Mouse (Mus musculus) kidney, postnatal 10 days (tissue): ENCODE measurements at regions not wholly inside any gene's neighbourhood (a gene's known extent, or its start where the extent isn't known, plus 50 kb on each side); places are given as distances from the start of the nearest gene placed in this dataset.

Source experiments
- DNase-seq: peaks from one replicate; pipeline ENCODE4 v3.0.0; 2021; ENCODE audit warnings: mixed read lengths

GRCm38 (mm10) chr8:80253541-80253940 is 195.7 kb upstream of the Hhip start:
- no peak for DNase-seq

- no peak for DNase-seq
Observed at GRCm38 (mm10) chr8:80251595-80251994, 193.8 kb upstream of the Hhip start.

DNA sequence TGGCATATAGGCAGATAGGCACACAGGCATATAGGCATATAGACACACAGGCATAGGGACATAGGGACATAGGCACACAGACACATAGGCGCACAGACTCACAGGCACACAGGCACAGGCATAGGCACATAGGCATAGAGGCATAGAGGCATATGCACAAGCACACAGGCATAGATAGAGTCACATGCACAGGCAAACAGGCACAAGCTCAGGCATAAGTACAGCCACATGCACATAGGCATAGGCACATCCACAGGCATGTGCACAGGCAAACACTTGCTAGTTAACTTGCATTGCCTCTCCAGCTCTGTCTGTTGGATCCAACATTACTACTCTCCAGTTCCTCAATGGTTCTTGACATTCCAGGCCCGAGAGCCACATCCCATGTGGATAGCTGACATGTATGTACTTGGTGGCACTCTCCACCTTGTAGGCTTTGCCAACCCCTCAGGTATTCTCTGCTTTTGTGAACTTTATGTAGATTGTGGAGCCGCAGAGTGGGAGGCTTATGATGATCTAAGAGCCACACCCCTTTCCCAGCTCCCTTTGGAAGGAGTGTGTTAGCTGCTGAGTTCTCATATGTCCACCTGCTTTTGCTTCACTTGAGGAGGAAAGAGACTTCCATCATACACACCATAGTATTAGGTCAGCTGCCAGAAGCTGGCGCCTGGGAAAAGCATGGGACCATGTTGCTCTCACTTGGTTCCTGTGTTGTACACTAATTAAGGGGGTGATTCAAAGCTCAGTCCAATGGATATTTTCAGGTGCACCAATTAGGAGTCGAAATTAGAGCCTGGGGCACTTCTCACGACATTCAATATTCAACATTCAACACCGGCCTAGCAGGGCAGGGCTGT is 192.7 kb upstream of the Hhip start:
- no peak for DNase-seq

- DNase-seq: no peak
Observed at GRCm38 (mm10) chr8:80249762-80250161, 192.0 kb upstream of the Hhip start.

- no peak for DNase-seq
Observed at GRCm38 (mm10) chr8:80239879-80240278, 182.1 kb upstream of the Hhip start.

DNA sequence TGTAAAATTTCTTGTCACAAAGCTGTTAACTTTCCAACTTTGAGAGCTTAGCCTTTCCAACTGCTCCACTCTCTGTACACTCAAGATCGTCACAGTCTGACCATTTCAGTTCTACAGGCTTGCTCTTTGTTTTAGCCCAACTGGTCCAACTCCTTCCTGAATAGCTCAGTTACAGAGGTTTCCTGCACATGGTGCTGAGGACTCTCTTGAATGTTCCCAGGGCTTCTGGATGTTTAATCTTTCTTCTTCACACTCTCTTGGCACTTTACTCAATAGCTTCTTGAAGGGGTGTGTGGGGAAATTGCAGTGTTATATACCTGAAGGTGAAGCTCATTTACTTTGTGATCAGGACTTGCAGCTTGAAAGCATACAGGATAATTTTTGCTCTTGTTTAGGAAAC is 152.6 kb upstream of the Hhip start:
- DNase-seq: no peak

DNA sequence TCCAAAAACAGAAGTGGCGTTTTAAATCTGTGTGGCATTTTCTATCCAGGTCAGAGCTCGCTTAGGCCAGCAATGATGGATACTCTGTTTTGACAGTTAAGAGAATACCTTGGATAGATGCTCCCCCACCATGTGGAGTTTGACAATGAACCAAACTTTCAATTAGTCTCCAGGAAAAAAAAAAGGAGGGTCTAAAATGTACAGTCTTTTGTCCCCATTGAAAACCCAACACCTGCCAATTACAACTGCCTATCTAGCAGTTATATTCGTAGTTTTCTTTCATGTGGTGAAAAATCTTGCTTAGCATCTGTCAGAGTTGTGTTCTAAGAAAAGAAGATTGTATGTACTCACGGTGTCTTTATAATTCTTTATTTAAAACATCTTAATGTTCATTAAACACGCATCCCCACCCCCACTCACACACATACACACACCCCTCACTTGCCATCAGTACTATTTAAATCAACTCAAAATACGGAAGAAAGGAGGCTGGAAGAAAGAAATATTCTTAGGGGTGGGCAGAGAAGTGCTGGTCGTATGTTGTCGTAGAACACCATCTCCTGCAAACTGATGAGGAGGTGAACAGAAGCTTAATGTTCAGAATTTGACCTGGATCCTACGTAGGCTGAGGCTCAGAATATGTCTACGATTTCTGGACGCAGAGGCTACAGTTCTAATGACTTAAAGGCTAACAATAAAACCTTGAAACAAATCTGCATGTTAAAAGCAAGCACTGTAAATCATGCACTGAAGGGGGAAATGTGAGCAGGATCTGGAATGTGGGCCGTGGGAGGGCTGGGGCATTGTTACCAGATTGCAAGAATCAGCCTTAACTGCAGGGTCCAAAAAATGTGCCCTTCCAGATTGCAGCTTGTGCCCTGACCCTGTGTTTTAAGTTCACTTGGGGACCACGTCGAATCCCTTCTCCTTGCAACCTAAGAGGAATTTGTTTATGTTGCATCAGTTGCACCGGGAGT is 147.2 kb upstream of the Hhip start:
- peak; percentile 8 for DNase-seq

DNA sequence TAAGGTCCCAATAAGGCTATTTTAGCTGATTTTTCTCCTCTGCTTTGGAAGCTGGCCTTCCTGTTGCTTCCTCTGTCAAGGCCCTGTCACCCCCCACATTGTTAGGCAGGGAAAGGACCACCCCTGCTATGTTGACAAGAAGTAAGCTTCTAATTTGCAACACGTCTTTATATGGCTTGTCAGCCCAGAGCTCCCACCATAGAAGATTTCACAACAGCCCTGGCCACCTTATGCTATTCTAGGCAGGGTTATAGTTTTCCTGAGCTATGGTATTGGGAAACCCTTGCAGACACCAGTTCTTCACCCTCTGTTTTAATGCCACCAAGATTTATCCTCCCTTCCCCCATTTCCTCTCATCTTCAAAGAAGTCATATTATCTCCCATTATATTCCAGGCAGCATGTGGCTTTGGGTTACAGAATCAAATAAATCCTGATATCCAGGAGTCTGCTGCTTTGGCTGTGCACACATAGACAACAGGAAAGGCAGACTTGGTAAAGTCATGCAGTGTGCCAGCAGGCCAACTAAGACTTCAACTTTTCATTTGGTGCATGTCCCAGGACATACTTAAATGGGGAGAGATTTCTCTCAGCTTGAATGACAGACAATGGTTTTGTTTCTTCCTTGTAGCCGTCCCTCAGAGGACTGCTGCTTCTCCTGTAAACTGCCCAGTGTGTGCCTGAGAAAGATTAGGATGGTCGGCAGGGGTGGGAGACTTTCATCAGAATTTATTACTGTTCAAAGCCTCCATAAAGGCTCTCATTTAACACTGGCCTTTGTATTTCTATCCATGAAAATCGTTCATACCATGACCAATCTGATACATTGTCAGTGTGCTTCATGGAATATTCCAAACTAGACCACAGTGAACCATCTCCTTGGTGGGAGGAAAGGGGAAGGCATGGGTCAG is 146.2 kb upstream of the Hhip start:
- no peak for DNase-seq

DNA sequence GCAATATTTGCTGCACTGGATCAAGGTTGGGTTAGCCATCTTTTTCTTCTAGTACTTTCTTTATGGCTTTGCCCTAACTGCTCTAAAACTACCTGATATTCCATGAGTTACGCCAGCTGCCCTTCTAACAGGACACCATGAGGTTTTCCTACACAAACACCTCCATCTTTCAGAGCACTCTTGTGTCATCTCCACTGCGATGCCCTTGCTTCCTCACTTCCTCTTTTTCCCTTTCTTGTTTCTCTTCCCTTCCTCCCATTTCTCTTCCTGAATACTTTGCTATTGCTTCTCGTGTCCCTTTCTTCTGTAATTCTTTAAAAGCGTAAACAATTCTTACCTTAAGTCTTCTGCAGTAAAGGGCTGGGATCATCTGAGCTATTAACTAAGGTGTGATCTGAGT is 139.9 kb upstream of the Hhip start:
- no peak for DNase-seq

GRCm38 (mm10) chr8:80190510-80190908 is 132.7 kb upstream of the Hhip start:
- no peak for DNase-seq

DNA sequence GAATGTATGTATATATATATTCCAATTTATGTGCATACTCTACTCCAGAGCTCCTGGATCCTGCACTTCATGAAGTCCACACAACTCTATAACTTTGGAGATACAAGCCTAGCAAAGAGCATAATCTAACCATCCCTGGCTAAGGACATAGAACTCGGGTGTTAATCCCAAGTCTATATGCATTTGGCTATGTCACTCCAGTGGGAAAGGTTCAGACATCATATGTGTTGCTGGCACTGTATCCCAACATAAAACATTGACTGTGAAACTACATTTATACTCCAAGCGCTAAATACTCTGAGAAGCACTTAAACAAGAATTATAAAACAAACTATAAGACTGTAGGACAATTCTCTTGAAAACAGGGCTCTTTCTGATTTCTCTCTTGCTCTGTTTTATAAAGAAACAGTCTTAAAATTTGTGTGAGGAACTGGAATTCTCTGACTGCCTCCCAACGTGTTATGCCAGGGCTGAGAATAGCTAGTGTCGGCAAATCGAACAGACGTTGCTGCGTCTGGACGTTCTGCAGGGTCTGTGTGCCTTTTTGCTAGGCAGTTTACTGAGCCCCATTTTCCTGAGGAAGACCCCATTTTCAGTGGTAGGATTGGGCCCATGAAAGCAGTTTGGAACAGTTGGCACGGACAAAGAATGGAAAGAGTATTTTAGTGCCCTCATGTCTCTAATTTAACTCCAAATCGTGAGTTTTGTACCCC is 132.1 kb upstream of the Hhip start:
- no peak for DNase-seq

DNA sequence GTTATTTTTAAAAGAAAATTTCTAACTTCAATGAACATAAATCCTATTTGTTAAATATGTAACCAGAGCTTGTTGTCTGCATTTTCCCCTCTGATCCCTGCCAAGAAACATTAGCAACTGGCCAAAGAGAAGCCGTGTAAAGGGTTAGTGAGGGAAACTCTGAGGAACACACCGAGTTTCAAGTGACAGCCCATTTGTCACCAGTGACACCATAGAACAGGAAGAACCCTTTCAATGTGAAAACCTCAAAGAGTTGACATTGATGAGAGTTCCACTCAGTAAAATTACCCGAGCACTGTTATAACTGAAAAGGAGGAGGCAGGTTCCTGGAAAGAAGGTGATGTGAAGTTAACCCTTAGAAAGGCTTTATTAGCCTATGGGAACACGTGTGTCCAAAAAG is 127.5 kb upstream of the Hhip start:
- DNase-seq: no peak

DNA sequence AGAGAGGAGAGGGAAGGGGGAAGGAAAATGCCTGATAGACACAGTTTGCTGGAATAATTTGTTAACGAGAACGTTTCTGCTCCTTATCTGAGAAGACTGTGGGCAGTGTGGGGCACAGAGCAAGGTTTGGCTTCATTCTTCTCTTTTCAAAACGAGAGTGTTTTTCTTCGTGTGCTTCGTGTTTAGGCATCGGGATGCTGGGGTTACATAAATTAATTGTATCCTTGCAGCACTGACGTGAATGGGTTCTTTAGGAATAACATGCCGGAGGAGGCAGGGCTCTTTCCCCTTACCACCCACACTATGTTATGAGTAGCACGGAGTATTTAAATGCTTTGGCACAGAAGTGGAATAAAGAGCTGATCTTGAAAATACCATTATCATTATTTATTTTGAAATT is 110.9 kb upstream of the Hhip start:
- no peak for DNase-seq

DNA sequence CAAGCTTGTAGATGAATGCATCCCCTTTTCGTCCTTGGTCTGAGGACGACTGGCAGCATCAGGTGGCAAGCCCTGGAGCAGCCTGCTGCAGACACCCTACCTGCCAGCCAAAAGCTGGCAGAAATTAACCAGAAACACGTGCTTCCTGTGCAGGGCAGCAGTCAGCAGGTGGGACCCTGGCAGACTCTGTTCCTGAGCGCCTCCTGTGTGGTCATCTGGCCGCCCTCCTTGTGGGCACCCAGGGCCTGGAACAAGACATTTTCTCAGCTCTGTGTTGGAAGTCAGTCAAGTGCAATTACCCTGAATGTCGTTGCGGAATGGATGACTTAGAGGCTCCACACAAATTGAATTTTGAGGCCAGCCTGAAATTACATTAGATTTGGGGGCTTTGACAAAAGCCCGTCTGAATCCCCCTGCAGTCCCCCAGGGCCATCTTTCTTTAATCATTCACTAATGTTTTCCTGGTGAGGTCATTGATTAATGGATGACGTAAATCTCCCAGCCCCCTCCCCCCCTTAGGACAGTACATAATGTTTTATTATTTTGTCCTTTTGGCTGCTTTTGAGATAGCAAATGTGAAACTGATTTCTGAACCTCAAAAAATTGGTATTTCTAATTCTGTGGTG is 91.8 kb upstream of the Hhip start:
- DNase-seq: peak; percentile 11

GRCm38 (mm10) chr8:80147929-80148328 is 90.1 kb upstream of the Hhip start:
- DNase-seq: no peak

DNA sequence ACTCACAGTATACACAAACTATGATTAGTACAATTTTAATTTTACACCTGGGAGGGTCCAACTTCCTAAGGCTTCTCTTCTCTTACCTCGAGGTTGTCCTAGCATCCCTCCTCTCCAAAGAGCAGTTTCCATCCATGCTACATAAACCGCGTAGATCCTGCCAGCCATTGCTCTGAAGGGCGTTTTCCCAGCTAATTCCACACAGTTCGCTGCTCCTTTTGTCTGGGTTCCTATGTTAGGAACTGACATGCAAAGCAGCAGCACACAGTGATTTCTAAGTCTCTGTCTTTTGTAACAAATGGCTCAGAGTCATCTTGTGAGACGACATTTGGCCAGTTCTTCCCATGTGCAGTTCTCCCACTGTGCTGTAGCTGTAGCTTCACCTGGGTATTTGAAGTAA is 80.7 kb upstream of the Hhip start:
- DNase-seq: no peak

- no peak for DNase-seq
Observed at GRCm38 (mm10) chr8:80120378-80120965, 62.7 kb upstream of the Hhip start.

GRCm38 (mm10) chr8:80117328-80117727 is 59.5 kb upstream of the Hhip start:
- DNase-seq: no peak
